Mouse (Mus musculus): ENCODE data around the gene Caskin1. TPM values are rescaled to one million over a fixed set of nuclear protein-coding genes. Genes with fewer than 3 reads are reported as not detected.

Gene Caskin1
- polyA plus RNA-seq, 1 experiment from 2014 or later, result 0.77 TPM

- Histone ChIP-seq H3K4me1 (replicated peaks) (peaks cover 26% of the 10 kb centered on the region), H3K27me3 (replicated peaks) (no peaks in the 10 kb centered on the region), H3K9ac (peak overlapping the region; percentile 91), H3K4me2 (peak overlapping the region; percentile 81), H3K4me3 (peak overlapping the region; percentile 81), H3K9me3 (replicated peaks) (no peaks in the 10 kb centered on the region), H3K36me3 (no peaks in the 10 kb centered on the region), H3K27ac (ENCODE audit: poor library complexity, severe bottlenecking) (peak overlapping the region; percentile 92)
- 1% methylated on average over 44 of the region's 44 CpGs for WGBS
- peak; percentile 80 for ATAC-seq (ENCODE audit: insufficient number of reproducible peaks, low FRiP score)
Observed at GRCm38 (mm10) chr17:24550416-24551049, 62.1 kb downstream of the Caskin1 start.

- Histone ChIP-seq H3K27ac (ENCODE audit: poor library complexity, severe bottlenecking) (peak overlapping the region; percentile 92), H3K9ac (peak overlapping the region; percentile 91), H3K4me3 (peak overlapping the region; percentile 81), H3K9me3 (replicated peaks) (no peaks in the 10 kb centered on the region), H3K36me3 (no peaks in the 10 kb centered on the region), H3K4me2 (peak overlapping the region; percentile 81), H3K4me1 (replicated peaks) (peaks cover 26% of the 10 kb centered on the region), H3K27me3 (replicated peaks) (no peaks in the 10 kb centered on the region)
- no peak for ATAC-seq (ENCODE audit: insufficient number of reproducible peaks, low FRiP score)
- 53% methylated on average over 3 of the region's 3 CpGs for WGBS
Observed at GRCm38 (mm10) chr17:24551050-24551444, 62.6 kb downstream of the Caskin1 start.

GRCm38 (mm10) chr17:24557091-24557490 lies 68.7 kb downstream of the Caskin1 start:
- H3K4me1 ChIP-seq (replicated peaks), result peaks cover 43% of the 10 kb centered on the region
- H3K4me2 ChIP-seq, result no peak overlapping the region
- H3K36me3 ChIP-seq, result no peaks in the 10 kb centered on the region
- no peak overlapping the region for H3K27ac ChIP-seq (ENCODE audit: poor library complexity, severe bottlenecking)
- no peaks in the 10 kb centered on the region for H3K27me3 ChIP-seq (replicated peaks)
- no peak for ATAC-seq (ENCODE audit: insufficient number of reproducible peaks, low FRiP score)
- H3K9me3 ChIP-seq (replicated peaks), result no peaks in the 10 kb centered on the region
- no peak overlapping the region for H3K9ac ChIP-seq
- 77% methylated on average over 7 of the region's 7 CpGs for WGBS
- H3K4me3 ChIP-seq, result no peak overlapping the region

Other genes starting within 250 kb of the Caskin1 start
- 49.4 and 55.8 TPM in 2 replicates for gene Ccnf, start 237.1 kb upstream of the Caskin1 start, polyA plus RNA-seq (2016; fragmentation: Nextera tagmentation; extraction: Ambion mirVana)
- not detected in 2 replicates for gene Abca17, start 137.5 kb upstream of the Caskin1 start, polyA plus RNA-seq (2016; fragmentation: Nextera tagmentation; extraction: Ambion mirVana)
- 9.4 and 9.7 TPM in 2 replicates for gene Abca3, start 136.7 kb upstream of the Caskin1 start, polyA plus RNA-seq (2016; fragmentation: Nextera tagmentation; extraction: Ambion mirVana)
- gene Rnps1, start 74.0 kb upstream of the Caskin1 start, polyA plus RNA-seq (2016; fragmentation: Nextera tagmentation; extraction: Ambion mirVana), result 246 and 247 TPM in 2 replicates
- gene Eci1, start 62.0 kb upstream of the Caskin1 start, polyA plus RNA-seq (2016; fragmentation: Nextera tagmentation; extraction: Ambion mirVana), result 209 and 215 TPM in 2 replicates
- gene Dnase1l2, start 45.5 kb upstream of the Caskin1 start, polyA plus RNA-seq (2016; fragmentation: Nextera tagmentation; extraction: Ambion mirVana), result 2.3 and 2.4 TPM in 2 replicates
- 22.2 and 22.5 TPM in 2 replicates for gene E4f1, start 18.3 kb upstream of the Caskin1 start, polyA plus RNA-seq (2016; fragmentation: Nextera tagmentation; extraction: Ambion mirVana)
- gene Pgp, start 18.2 kb upstream of the Caskin1 start, polyA plus RNA-seq (2016; fragmentation: Nextera tagmentation; extraction: Ambion mirVana), result 71.9 and 73.7 TPM in 2 replicates
- gene Bricd5, start 14.7 kb upstream of the Caskin1 start, polyA plus RNA-seq (2016; fragmentation: Nextera tagmentation; extraction: Ambion mirVana), result not detected in 2 replicates
- gene Mlst8, start 9.5 kb upstream of the Caskin1 start, polyA plus RNA-seq (2016; fragmentation: Nextera tagmentation; extraction: Ambion mirVana), result 17.8 and 20.5 TPM in 2 replicates
- 71.8 and 81.4 TPM in 2 replicates for gene Traf7, start 39.3 kb downstream of the Caskin1 start, polyA plus RNA-seq (2016; fragmentation: Nextera tagmentation; extraction: Ambion mirVana)
- 1.2 TPM in 2 replicates for gene Rab26, start 45.6 kb downstream of the Caskin1 start, polyA plus RNA-seq (2016; fragmentation: Nextera tagmentation; extraction: Ambion mirVana)
- gene Pkd1, start 61.2 kb downstream of the Caskin1 start, polyA plus RNA-seq (2016; fragmentation: Nextera tagmentation; extraction: Ambion mirVana), result 18.1 and 18.9 TPM in 2 replicates
- 66.5 and 74.6 TPM in 2 replicates for gene Tsc2, start 144.0 kb downstream of the Caskin1 start, polyA plus RNA-seq (2016; fragmentation: Nextera tagmentation; extraction: Ambion mirVana)
- gene Nthl1, start 144.1 kb downstream of the Caskin1 start, polyA plus RNA-seq (2016; fragmentation: Nextera tagmentation; extraction: Ambion mirVana), result 7.8 and 8.3 TPM in 2 replicates
- 56.6 and 59.7 TPM in 2 replicates for gene Slc9a3r2, start 161.7 kb downstream of the Caskin1 start, polyA plus RNA-seq (2016; fragmentation: Nextera tagmentation; extraction: Ambion mirVana)
- gene Npw, start 169.9 kb downstream of the Caskin1 start, polyA plus RNA-seq (2016; fragmentation: Nextera tagmentation; extraction: Ambion mirVana), result not detected in 2 replicates
- 20.1 and 21.2 TPM in 2 replicates for gene Zfp598, start 181.1 kb downstream of the Caskin1 start, polyA plus RNA-seq (2016; fragmentation: Nextera tagmentation; extraction: Ambion mirVana)
- 0.68 and 1.0 TPM in 2 replicates for gene Syngr3, start 201.4 kb downstream of the Caskin1 start, polyA plus RNA-seq (2016; fragmentation: Nextera tagmentation; extraction: Ambion mirVana)
- 34.0 and 37.8 TPM in 2 replicates for gene Gfer, start 207.6 kb downstream of the Caskin1 start, polyA plus RNA-seq (2016; fragmentation: Nextera tagmentation; extraction: Ambion mirVana)
- 1.3 and 1.8 TPM in 2 replicates for gene Noxo1, start 207.6 kb downstream of the Caskin1 start, polyA plus RNA-seq (2016; fragmentation: Nextera tagmentation; extraction: Ambion mirVana)
- gene Tbl3, start 219.1 kb downstream of the Caskin1 start, polyA plus RNA-seq (2016; fragmentation: Nextera tagmentation; extraction: Ambion mirVana), result 45.9 and 49.5 TPM in 2 replicates
- not detected in 2 replicates for gene Rnf151, start 229.5 kb downstream of the Caskin1 start, polyA plus RNA-seq (2016; fragmentation: Nextera tagmentation; extraction: Ambion mirVana)
- gene Rps2, start 229.5 kb downstream of the Caskin1 start, polyA plus RNA-seq (2016; fragmentation: Nextera tagmentation; extraction: Ambion mirVana), result 810 and 828 TPM in 2 replicates
- gene Ndufb10, start 235.9 kb downstream of the Caskin1 start, polyA plus RNA-seq (2016; fragmentation: Nextera tagmentation; extraction: Ambion mirVana), result 351 and 363 TPM in 2 replicates
- 0.34 and 0.76 TPM in 2 replicates for gene Rpl3l, start 239.2 kb downstream of the Caskin1 start, polyA plus RNA-seq (2016; fragmentation: Nextera tagmentation; extraction: Ambion mirVana)
- gene Msrb1, start 248.0 kb downstream of the Caskin1 start, polyA plus RNA-seq (2016; fragmentation: Nextera tagmentation; extraction: Ambion mirVana), result 17.3 and 18.2 TPM in 2 replicates